Mouse (Mus musculus): ENCODE results near the gene Gm9918.

Gm9918 gene

DNA sequence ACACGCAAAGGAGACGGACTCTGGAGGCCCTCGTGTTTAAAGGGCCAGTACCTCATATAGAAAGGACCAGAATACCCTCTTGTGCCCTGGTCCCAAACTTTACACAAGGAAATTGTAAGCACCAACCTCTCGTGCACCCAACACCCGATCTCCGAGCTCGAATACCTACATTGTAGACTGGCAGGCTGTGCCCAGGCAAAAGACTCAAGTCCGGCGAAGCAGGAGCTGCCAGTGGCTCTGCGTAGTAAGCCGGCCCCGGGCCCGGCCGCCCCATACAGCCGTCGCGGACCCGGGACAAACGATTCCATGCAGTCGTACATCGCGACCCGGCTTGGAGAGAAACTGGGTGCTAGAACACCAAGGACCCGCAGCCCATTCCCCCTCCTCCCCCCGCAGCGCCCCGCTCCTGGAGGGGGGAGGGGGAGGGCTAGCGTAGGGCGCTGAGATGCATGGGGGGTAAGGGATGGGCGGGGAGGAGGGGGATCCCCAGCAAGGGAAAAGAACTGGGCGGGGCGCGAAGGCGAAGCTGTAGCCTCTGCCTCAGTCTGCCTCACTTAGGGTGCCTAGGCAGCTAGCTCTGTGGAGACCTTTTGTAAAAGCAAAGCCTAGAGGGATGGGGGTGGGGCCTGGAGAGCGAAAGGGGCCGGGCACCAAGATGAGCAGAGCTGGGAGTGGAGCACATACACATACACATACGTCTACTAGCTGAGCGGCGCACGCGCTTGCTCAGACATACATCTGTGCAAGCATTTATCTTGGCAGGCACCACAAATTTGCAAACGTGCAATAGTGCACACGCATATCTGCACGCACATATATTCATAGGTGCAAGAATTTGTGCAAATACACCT is 24.2 kb upstream of the Gm9918 start:
- DNase-seq (ENCODE audit: low spot score): peak; percentile 79

DNA sequence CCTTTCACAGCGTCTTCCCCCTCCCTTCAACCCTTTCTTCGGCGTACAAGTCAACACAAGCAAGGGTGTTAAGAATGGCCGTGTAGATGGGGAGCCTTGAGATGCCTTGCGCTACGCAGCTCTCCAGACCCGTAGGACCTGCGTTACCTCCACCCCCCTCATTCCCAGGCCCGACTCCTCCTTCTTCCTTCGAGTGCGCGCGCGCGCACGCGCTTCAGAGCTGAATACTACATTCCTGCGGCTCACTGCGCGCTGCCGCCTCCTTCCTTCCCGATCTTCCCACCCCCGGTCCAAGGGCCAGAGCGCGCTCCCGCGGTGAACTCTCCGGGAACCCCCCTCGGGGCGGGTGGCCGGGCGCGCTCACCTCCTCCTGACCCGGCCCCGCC is 23.5 kb upstream of the Gm9918 start:
- peak; percentile 93 for DNase-seq (ENCODE audit: low spot score)

DNA sequence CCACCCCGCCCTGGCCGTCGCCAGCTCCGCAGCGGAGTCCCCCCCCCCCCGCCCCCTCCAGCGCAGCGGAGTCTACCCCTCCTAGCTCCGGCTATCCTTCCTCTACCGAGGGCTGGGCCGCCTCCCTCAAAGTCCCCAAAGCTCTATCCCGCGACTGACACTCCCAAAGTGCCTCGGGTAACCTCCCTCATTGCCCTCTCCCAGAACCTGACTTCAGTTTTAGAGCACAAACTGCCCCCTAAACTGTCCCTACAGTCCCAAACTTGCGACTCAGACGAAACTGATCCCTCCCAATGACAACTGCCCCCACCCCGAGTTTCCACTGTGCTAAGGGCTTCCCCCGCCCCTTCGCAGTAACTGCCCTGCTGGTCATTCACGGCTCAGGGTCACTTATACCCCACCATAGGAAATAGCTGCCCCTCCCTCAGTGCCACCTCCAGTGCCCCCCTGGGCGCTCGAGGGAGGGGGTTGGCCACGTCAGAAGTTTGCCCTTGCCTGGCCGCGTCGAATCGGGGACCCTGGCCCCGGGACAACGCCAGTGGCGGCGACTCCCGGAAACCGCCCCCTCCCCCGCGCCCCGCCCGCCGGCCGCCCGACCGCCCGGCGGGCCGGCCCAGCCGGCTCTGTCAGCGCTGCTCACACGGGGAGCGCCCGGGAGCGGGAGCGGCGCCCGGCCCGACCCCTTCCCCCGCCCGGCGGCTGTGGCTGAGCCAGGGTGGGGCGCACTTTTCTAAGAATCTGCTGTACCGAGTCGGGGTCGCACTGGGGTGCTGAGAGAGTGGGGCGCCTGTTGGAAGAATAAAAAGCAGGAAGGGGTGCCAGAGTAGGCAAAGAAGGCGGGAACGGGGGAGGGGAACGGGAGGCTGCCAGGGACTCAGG is 22.9 kb upstream of the Gm9918 start:
- peak; percentile 79 for DNase-seq (ENCODE audit: low spot score)

GRCm38 (mm10) chr15:102248131-102248811 is 22.1 kb upstream of the Gm9918 start:
- DNase-seq (ENCODE audit: low spot score): no peak

DNA sequence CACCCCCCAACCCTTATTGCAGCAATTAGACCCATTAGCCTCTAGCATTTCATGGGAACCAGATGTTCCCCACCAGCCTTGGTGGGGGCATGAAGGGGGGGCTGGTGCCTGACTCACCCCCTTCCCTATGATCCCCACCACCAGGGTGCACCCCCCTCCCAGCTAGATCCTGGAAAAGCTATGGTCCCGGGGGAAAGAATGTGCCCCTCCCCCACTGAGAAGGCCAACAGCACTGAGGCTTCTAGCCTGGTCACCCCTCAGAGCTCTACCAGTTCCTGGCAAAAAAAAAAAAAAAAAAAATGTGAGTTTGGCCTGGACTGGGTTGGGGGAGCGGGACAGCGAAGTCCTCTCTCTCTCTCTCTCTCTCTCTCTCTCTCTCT is 21.6 kb upstream of the Gm9918 start:
- DNase-seq (ENCODE audit: low spot score): peak; percentile 62

DNA sequence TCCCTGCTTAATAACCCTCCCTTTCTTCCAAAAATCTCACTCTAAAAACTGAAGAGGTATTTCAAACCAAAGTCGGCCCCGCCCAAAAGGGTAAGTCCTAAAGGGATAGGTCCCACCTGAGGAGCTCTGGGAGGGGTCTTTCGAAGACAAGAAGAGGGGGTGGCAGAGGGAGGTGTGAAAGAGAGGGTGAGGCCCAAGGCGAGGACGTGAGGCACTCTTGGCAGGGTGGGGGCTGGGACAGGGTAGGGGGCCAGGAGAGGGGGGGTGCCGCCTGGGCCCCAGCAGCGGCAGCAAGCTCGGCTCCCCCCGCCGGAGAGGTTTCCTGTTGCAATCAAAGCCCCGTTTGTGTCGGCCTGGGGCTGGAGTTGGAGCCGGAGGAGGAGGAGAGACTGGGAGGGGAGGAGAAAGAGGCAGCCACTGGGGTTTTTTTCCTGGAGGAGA is 21.1 kb upstream of the Gm9918 start:
- peak; percentile 55 for DNase-seq (ENCODE audit: low spot score)

DNA sequence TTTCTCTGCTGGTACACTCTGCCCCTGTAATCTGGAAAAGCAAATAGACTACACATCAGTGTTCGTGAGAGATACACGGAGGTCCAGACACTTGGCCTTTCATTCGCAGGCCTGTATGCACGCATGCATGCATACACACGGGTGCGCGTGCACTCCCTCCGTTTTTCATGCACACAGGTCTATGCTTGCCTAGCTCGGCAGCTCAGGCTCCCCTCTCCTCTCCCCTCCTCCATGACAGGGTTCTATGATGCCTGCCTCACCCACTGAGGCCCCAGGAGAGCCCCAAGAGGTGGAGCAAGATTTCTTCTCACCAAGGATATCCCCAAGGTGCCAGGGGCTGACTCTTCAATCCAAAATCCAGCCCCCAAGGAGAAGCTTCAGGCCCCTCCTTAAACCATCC is 20.4 kb upstream of the Gm9918 start:
- no peak for DNase-seq (ENCODE audit: low spot score)

DNA sequence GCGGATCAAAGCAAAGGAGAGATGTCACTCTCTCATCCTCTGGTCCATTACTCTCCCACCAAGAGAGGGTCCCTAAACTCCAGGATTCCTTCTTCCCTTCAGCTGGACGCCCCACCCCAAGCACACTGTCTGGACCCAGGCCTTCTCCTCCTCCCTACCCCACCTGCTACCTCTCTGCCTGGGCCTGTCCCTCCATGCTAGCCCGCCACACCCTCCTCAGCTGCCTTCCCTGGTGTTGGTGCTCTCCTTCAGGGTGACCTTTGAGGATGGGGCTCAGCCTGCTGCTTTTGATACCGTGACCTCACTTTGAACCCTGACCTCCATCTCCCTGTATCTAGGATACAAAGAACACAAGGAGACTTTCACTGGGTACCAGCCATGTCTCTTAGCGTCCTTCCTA is 19.8 kb upstream of the Gm9918 start:
- no peak for DNase-seq (ENCODE audit: low spot score)

- no peak for DNase-seq (ENCODE audit: low spot score)
These were observed 14.7 kb upstream of the Gm9918 start for GRCm38 (mm10) chr15:102255547-102256255.

DNA sequence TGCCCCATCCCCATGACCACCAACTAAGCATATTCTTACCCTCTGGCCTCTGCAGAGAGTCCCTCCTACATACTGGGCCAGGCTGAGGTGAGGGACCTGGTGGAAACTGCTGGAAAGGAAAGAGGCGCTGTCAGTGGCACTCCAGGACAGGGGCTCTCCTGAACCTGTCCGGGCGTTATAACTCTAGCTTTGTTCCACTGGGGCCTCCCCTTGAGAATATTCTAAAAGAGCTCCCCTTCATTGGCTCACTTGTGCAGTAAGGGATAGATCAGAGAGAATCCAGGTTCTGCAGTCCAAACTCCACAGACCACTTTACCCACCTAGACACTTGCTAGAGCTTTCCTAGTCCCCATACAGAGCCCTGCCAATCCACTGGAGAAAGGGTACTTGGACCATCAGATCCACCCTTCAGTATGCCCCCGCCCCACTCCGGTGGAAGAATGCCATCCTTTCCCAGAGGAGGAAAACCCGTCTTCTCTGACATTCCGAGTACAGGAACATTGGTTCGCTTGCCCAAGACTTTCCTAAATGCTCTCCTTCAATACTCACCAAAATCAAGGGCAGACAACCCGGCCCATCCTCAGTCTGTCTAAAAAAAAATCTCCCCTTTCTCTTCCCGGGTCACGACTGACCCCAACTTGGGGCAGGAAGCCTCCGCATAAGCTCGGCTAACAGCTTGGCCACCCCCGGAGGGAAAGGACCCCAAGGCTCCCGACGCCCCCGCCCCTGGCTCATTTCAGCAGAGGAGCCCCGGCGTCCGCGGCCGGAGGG is 13.7 kb upstream of the Gm9918 start:
- DNase-seq (ENCODE audit: low spot score): no peak

- peak; percentile 54 for DNase-seq (ENCODE audit: low spot score)
These were observed 12.9 kb upstream of the Gm9918 start, which contains the start of gene Rarg for GRCm38 (mm10) chr15:102257202-102258075. Rarg (minus strand) TSS chr15:102257517.

DNA sequence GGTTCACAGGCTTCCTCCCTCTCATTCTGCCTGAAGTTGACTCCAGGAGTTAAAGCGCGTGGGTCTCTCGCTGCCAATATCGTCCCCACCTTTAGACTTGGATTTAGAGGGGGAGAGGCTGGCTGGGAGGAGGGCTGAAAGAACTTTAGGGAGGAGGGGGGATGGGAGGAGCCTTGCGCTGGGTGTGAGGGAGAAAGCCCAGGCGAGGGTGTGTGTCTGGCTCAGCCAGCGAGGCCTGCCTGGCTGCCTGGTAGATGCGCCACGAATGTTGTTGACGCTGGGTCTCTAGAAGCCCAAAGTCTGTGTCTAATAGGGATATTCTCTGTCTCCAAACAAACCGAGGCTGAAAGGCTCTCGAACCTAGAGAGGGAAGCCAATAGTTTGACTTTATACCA is 12.3 kb upstream of the Gm9918 start:
- DNase-seq (ENCODE audit: low spot score): no peak

DNA sequence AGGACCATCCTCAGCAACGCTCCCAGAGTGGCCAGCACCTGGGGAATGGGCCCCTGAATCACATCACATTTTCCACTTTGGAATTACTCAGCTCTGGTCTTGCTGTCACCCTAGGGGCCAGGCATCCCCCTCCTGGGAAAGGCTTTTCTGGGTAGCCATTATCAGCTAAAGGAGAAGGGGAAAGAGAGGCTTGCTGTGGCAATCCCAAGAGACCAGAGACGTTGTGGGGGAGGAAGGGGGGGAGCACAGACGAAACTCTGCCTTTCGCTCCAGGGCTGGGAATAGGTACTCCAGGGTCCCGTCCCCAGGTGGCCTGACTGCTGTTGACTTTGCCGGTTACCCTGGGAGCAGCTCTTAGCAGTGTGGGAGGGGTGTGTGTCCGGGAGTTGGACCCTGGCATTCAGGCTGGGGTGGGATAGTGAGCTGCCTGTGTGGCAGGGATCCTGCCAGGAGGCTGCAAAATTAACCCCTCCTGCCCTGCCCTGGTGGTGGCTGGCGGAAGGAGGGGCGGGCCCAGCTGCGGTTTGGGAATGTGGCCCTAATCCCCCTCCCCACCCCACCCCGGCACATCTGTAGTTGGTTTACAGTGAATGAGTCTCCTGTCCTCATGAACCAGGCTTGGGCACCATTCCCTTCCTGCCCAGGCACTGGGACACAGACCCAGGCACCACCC is 11.6 kb upstream of the Gm9918 start:
- no peak for DNase-seq (ENCODE audit: low spot score)

DNA sequence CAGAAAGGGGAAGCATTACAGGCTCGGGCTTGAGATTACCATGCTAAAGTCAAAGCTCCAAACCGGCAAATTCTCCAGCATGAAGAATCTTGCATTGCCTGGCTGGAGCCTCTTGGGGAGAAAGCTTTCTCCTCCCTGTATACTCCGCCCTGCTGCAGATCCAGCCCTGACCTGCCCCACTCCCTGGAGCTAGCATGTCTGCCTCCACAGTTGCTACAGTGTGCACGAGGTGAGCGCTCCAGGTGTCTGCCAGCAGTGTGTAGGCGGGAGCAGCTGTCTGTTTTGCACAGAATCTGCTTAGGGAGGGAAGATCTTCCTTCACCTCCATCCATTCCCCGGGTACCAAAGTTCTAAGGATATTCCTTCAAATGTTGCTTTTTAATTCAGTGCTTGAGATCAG is 7.8 kb upstream of the Gm9918 start:
- no peak for DNase-seq (ENCODE audit: low spot score)

DNA sequence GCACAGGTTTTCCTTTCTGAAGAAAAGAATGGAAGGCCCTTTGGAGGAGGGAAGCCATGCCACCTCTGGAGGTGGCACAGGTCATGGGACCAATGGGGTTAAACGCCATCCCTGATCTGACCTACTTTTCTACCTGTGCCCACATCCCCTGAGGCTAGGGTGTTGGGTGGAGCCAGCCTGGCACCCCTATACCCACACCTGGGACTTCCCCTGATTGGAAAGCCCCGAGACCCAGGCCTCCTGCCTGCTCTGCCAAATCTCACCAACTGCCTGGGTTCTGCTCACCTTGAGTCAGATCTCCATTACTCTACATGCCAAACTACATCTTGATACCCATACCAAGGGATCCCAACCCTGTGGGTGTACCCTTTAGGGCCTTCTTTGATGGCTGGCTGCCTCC is 7.3 kb upstream of the Gm9918 start:
- no peak for DNase-seq (ENCODE audit: low spot score)

GRCm38 (mm10) chr15:102265548-102265947 is 4.8 kb upstream of the Gm9918 start:
- DNase-seq (ENCODE audit: low spot score): no peak

DNA sequence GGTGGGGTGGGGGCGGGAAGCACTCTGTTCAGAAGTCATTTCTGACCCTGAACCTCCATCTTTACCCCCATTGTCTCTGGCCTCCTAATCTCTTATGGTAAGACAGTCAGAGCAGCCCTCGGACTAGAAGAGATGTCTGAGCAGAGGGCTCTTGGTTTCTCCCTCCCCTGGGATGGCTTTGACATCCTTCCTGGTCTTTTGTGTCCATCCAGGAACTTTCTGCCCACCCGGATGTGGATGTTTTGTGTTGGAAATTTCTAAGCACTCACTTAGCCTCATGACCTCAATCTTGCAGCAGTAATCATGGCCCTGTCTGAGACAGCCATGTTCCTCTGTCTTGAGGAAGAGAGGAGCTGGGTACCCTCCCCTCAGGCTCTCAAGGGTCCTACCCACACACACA is 1.1 kb downstream of the Gm9918 start:
- no peak for DNase-seq (ENCODE audit: low spot score)

GRCm38 (mm10) chr15:102273982-102274716 is 3.8 kb downstream of the Gm9918 start:
- DNase-seq (ENCODE audit: low spot score): no peak

DNA sequence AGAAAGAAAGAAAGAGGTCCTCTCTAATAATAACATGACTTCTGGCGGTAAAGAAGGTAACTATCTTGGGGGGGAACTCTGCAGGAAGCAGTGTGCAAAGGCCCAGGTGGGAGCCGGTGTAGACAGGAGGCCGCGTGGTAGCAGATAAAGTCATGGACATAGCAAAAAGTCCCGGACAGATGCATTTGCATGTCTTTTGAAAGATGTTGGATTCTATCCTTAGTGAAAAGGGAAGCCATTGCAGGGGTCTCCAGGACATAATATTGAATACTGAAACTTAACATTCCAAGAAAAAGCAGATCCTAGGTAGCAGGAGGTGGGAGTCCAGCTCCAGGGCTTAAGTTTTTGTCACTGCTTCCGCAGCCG is 8.3 kb downstream of the Gm9918 start:
- no peak for DNase-seq (ENCODE audit: low spot score)
